Mouse (Mus musculus): ENCODE measurements around the gene Kcnk4.

DNA sequence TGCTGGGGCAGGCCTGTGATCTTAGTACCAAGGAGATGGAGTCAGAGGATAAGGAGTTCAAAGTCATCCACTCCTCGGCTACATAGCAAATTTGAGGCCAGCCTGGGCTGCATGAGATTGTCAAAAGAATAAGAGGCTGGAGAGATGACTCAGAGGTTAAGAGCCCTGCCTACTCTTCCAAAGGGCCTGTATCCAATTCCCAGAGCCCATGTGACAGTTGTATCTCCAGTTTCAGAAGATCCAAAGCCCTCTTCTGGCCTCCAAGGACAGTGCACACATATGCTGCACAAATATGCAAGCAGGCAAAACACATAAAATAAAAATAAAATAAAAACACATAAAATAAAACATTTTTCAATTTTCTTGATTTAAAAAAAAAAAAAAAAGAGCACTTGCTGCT is 60.1 kb downstream of the Kcnk4 start:
- TF ChIP-seq POLR2A (IDR thresholded peaks at IDR 0.05; ENCODE audit: borderline replicate concordance, extremely low read depth, insufficient read depth, insufficient read length, poor library complexity, severe bottlenecking) (no peak), CTCF (IDR thresholded peaks at IDR 0.05; ENCODE audit: borderline replicate concordance, extremely low read depth, insufficient read depth, insufficient read length) (no peak)
